Mouse (Mus musculus) heart, embryonic 10.5 days (tissue): ENCODE results near the gene Eml4. TPM values are rescaled to one million over a fixed set of nuclear protein-coding genes. Genes with fewer than 3 reads are reported as not detected.

Experiments
- DNase-seq: peaks from one replicate; pipeline ENCODE4 v3.0.0-alpha.2; 2017; ENCODE audit warnings: low spot score
- H3K27ac ChIP-seq: fragments of 300-500 bp; sonication (generic); 2 replicates; pipeline ENCODE4 v1.5.1; 2016; ENCODE audit warnings: mild to moderate bottlenecking
- H3K27me3 ChIP-seq: fragments of 300-500 bp; sonication (generic); 2 replicates; pipeline ENCODE4 v1.6.1; 2016; ENCODE audit warnings: mild to moderate bottlenecking; ENCODE audit not compliant: poor library complexity, insufficient read depth, severe bottlenecking
- H3K36me3 ChIP-seq: fragments of 300-500 bp; sonication (generic); 2 replicates; pipeline ENCODE4 v1.6.1; 2016; ENCODE audit warnings: mild to moderate bottlenecking, moderate library complexity
- H3K4me1 ChIP-seq: fragments of 300-500 bp; sonication (generic); 2 replicates; pipeline ENCODE4 v1.6.1; 2016; ENCODE audit warnings: mild to moderate bottlenecking
- H3K4me3 ChIP-seq: fragments of 300-500 bp; sonication (generic); 2 replicates; pipeline ENCODE4 v1.5.1; 2016; ENCODE audit warnings: mild to moderate bottlenecking, moderate library complexity
- H3K9me3 ChIP-seq: fragments of 300-500 bp; sonication (generic); 2 replicates; pipeline ENCODE4 v1.6.1; 2016; ENCODE audit warnings: mild to moderate bottlenecking, moderate library complexity
- WGBS: fragments of 180-500 bp; shearing (Covaris S2); methylation state at CpG from one replicate; pipeline ENCODE4 v1.1.7; 2016; 5-methylcytosine and 5-hydroxymethylcytosine counted together
- polyA plus RNA-seq: library from polyadenylated mRNA; unstranded; fragments of >200 nt; fragmentation: Nextera tagmentation; extraction: Ambion mirVana; gene quantifications from 2 replicates; pipeline ENCODE4 v1.2.1, GENCODE M21; 2016

The Eml4 gene
- polyA plus RNA-seq, 1 experiment from 2014 or later, result 37.3 TPM

DNA sequence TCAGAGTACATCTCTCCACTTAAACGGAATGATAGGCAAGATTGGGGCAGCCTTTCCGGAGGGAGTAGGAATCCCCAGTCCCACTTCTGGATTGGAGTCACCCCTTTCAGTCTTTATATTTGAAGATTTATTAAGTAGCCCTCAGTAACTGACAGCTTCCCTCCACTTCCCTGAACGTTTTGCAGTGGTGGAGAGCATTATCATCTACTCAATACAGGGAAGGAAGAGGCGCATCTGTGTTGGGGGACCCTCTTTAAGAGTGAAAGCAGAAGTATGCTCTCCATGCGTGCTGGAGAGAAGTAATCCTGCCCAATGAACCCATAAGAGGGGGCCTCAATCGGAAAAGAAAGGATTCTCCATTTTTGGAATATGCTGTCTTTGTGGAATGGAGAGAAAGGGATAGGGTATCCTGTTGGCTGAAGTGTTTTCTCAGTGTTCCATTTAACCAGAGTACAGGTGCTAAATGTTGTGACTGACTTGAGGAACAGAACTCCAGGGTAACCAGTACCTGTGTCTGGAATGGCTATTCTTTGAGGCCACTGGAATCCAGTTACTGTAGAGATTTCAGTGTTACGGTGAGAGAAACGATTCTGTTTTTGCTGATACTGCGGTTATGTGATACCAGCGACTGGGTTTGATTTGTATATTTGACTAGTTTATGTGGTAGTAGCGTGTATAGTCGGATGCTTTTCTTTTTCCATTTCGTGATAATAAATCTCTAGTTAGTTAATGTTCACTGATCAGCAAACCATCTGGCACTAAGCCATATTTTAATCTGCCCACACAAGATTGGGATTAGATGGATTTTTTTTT is 1.1 kb downstream of the Eml4 start:
- 8% methylated on average over 13 of the region's 13 CpGs for WGBS
- DNase-seq, result no peak
- no peaks in the 10 kb centered on the region for H3K9me3 ChIP-seq
- no peaks in the 10 kb centered on the region for H3K27me3 ChIP-seq
- H3K36me3 ChIP-seq, result no peaks in the 10 kb centered on the region
- H3K4me3 ChIP-seq, result peak overlapping the region; percentile 97
- peak overlapping the region; percentile 97 for H3K27ac ChIP-seq
- peaks cover 29% of the 10 kb centered on the region for H3K4me1 ChIP-seq

DNA sequence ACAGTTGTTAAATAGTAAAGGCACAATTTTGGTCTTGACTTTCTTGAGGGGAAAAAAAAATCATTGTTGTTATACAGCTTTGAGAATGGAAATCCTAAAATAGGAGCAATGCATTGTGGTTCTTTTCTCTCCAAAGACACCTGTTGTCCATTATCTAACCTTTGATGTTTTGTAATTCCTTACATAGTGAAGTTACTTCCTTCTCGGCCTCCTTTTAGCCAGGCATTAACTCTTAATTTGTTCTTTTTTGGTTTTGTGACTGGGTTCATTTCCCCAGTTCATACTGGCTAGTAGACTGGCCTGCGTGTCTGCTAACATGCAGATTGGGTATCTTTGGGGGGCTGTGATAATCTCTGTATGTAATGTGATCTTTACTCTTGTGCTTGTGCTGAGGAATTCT is 1.7 kb downstream of the Eml4 start:
- 7% methylated on average over 2 of the region's 2 CpGs for WGBS

DNA sequence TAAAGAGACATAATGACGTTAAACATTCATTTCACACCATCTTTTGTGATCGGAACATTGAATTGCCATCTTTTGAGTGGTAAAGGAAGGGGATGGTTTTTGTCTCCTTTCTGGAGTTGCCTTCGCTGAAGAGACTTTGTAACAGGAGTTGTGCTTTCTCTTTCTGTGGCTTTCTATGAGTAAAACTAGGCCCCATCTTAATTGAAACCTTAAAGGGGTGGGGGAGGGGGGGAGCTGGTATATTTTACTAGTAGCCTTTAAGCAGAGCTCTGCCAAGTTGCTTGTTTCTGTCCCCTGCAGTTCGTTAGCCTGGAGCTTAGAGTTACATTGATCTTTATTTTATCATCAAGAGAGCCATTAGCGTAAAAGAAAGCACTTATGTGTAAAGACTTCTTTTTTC is 2.3 kb downstream of the Eml4 start:
- Histone ChIP-seq H3K4me3 (peak overlapping the region; percentile 97), H3K4me1 (peaks cover 31% of the 10 kb centered on the region), H3K9me3 (no peaks in the 10 kb centered on the region), H3K36me3 (no peaks in the 10 kb centered on the region), H3K27ac (peak overlapping the region; percentile 62), H3K27me3 (no peaks in the 10 kb centered on the region)
- WGBS, result 18% methylated on average over 5 of the region's 5 CpGs
- no peak for DNase-seq

More for the DNA sequence above, 1.7 kb downstream of the Eml4 start:
- Histone ChIP-seq H3K4me1 (peaks cover 29% of the 10 kb centered on the region), H3K4me3 (peak overlapping the region; percentile 97), H3K9me3 (no peaks in the 10 kb centered on the region), H3K27ac (peak overlapping the region; percentile 62; the same call in 1 of the 2 replicates), H3K27me3 (no peaks in the 10 kb centered on the region), H3K36me3 (no peaks in the 10 kb centered on the region)
- no peak for DNase-seq

DNA sequence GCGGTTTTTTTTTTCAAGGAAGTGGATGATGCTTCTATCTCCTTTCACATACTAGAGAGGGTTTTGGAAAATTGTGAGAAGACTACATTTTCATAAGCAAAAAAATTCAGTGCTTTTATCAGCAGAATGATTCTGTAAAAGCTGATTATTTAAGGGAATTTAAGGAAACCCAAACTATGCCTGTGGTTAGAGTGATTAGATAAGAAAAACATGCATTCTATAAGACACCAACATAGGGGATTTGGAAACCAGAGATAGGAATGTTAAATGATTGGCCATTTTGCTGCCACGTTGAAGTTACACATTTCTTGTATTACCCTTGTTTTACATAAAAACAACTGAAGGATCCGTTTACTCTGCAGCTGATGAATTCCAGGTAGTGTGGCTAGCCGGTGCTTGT is 2.7 kb downstream of the Eml4 start:
- H3K27me3 ChIP-seq, result no peaks in the 10 kb centered on the region
- peak overlapping the region; percentile 97 for H3K4me3 ChIP-seq
- 30% methylated on average over 4 of the region's 4 CpGs for WGBS
- no peak for DNase-seq
- peaks cover 31% of the 10 kb centered on the region for H3K4me1 ChIP-seq
- no peaks in the 10 kb centered on the region for H3K36me3 ChIP-seq
- H3K27ac ChIP-seq, result peak overlapping the region; percentile 62; the same call in 1 of the 2 replicates
- H3K9me3 ChIP-seq, result no peaks in the 10 kb centered on the region

DNA sequence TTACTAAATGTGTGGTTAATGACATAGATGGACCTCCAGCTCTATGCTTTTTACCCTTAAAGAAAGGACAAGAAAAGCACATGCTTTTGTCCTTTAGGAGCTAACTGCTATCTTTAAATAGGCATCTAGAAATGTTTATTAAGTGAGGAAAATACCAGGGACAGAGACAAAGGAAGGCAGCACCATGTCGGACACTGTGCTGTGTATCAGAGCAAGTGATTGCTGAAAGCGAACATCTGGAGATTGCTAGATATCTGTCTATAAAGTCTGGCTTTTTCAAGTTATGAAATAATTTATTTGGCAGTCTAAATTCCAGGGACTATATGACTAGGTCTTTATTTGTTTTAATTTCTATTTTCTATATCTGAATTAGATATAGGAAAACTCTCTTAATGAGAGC is 4.8 kb downstream of the Eml4 start:
- Histone ChIP-seq H3K4me1 (peaks cover 37% of the 10 kb centered on the region), H3K27me3 (no peaks in the 10 kb centered on the region), H3K9me3 (no peaks in the 10 kb centered on the region), H3K27ac (no peak overlapping the region), H3K36me3 (0 out of 2 replicates have a peak, but pooled peaks cover 2% of the 10 kb centered on the region), H3K4me3 (no peak overlapping the region)
- 75% methylated on average over 2 of the region's 2 CpGs for WGBS
- no peak for DNase-seq

DNA sequence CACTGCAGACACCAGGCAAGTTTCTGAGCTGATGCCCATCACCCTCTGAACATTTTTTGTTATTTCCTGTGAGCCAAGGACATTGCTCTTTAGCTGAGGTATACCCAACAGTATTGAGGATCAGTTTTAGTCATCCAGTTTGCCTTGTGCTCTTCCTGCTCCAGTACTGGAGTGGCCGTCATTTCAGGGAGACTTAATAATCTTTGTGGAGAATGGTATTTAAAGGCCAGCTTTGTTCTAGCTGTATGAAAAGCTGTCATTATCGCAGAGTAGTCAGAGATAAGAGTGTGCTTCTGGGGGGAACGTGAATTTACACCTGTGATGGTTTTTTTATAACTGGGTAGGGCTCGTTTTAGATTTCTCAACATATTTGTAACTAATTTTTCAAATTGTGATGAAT is 9.2 kb downstream of the Eml4 start:
- Histone ChIP-seq H3K27ac (no peak overlapping the region), H3K36me3 (0 out of 2 replicates have a peak, but pooled peaks cover 2% of the 10 kb centered on the region), H3K4me1 (peaks cover 47% of the 10 kb centered on the region), H3K4me3 (no peak overlapping the region), H3K27me3 (no peaks in the 10 kb centered on the region), H3K9me3 (no peaks in the 10 kb centered on the region)
- WGBS, result 65% methylated on average over 4 of the region's 4 CpGs
- DNase-seq, result no peak

DNA sequence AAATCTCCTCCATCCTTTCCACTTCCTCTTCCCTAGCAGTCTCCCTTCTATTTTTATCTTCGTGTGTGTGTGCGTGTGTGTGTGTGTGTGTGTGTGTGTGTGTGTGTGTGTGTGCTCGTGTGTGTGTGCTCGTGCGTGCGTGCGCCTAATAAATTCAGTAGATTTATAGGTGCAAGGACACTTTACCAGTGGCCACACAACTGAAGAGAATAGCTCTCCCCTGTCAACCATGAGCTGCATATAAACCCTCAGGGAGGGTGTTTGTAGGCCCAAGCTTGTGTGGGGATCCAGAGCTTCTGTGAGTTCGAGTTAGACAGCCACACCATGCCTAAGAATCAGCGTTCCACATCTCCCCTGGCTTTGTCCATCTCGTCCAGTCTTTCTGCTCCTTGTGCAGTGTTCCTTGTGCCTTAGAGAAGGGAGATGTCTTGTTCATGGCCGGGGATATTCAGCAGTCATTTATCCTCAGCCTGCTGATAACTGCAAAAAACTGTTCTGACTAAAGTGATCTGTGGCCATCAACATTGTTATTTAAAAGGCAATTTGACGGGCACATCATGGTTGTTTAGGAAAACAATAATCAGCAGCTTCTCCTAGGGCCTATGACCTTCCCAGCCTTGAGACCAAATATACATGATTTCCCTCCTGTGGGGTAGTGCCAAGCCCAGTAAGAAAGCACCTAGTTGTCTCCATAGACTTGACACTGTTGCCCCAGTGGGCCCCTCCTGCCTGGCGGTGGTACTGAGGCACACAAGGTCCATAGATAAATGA is 10.2 kb downstream of the Eml4 start:
- H3K9me3 ChIP-seq, result no peaks in the 10 kb centered on the region
- no peaks in the 10 kb centered on the region for H3K27me3 ChIP-seq
- no peak overlapping the region for H3K4me3 ChIP-seq
- no peak for DNase-seq
- 86% methylated on average over 13 of the region's 13 CpGs for WGBS
- H3K27ac ChIP-seq, result no peak overlapping the region
- H3K4me1 ChIP-seq, result peaks cover 52% of the 10 kb centered on the region
- H3K36me3 ChIP-seq, result 0 out of 2 replicates have a peak, but pooled peaks cover 2% of the 10 kb centered on the region

DNA sequence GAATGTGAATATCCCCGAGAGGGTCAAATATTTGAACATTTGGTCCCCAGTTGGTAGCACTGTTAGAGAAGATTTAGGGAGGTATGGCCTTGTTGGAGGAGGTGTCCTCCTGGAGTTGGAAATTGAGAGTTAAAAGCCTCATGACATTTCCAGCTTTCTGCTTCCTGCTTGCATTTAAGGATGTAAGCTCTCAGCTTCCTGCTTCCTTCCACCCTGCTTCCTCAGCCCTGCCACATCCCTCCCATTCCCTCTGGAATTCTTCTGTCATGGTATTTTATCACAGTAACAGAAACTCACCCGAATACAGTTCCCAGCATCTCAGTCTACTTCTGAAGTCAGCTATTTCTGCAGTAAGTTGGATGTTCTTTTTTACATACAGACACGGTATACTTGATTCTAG is 12.3 kb downstream of the Eml4 start:
- no peaks in the 10 kb centered on the region for H3K27me3 ChIP-seq
- no peaks in the 10 kb centered on the region for H3K9me3 ChIP-seq
- 57% methylated on average over 3 of the region's 3 CpGs for WGBS
- H3K27ac ChIP-seq, result no peak overlapping the region
- H3K4me3 ChIP-seq, result no peak overlapping the region
- DNase-seq, result no peak
- 0 out of 2 replicates have a peak, but pooled peaks cover 2% of the 10 kb centered on the region for H3K36me3 ChIP-seq
- peaks cover 61% of the 10 kb centered on the region for H3K4me1 ChIP-seq

DNA sequence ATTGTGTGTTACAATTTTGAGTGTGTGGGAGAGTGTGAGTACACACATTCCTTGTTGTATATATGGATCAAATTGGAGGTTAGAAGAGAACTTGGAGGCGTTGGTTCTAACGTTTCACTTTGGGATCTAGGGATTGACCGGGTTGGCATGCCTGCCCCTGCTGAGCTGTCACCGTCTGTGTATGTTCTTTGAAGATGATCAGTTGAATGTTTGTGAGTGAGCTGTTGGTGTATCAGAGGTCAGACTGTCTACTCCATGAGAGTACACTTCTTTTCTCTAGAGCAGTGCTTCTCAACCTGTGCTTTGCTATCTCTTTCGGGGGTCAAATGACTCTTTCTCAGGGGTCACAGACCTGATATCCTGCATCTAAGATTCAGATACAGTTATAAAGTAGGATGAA is 13.6 kb downstream of the Eml4 start:
- DNase-seq, result no peak
- WGBS, result 68% methylated on average over 5 of the region's 5 CpGs
- H3K4me1 ChIP-seq, result peaks cover 61% of the 10 kb centered on the region
- H3K36me3 ChIP-seq, result 0 out of 2 replicates have a peak, but pooled peaks cover 2% of the 10 kb centered on the region
- H3K27me3 ChIP-seq, result no peaks in the 10 kb centered on the region
- H3K9me3 ChIP-seq, result no peaks in the 10 kb centered on the region
- H3K4me3 ChIP-seq, result no peak overlapping the region
- H3K27ac ChIP-seq, result no peak overlapping the region

DNA sequence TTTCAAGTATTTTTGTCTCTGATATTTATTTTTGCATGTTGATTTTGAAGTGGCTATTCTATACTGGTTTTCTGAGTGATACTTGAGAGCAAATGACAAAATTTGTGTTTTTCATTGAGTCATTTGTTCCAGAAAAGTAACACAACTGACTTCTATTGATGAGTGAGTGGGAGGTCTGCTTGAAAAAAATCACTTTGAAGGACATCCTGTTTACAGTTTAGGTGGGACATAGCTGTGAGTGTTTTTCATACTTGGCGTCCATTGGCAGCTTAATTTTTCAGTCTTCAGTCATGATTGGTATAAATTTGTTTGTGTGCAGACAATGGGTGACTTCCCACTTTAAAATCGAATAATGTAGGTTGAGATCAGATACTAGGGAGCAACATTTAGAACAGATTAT is 14.4 kb downstream of the Eml4 start:
- Histone ChIP-seq H3K27me3 (no peaks in the 10 kb centered on the region), H3K36me3 (no peaks in the 10 kb centered on the region), H3K4me1 (peaks cover 55% of the 10 kb centered on the region), H3K4me3 (no peak overlapping the region), H3K9me3 (no peaks in the 10 kb centered on the region), H3K27ac (no peak overlapping the region)
- WGBS, result 71% methylated on average over 2 of the region's 2 CpGs
- no peak for DNase-seq

DNA sequence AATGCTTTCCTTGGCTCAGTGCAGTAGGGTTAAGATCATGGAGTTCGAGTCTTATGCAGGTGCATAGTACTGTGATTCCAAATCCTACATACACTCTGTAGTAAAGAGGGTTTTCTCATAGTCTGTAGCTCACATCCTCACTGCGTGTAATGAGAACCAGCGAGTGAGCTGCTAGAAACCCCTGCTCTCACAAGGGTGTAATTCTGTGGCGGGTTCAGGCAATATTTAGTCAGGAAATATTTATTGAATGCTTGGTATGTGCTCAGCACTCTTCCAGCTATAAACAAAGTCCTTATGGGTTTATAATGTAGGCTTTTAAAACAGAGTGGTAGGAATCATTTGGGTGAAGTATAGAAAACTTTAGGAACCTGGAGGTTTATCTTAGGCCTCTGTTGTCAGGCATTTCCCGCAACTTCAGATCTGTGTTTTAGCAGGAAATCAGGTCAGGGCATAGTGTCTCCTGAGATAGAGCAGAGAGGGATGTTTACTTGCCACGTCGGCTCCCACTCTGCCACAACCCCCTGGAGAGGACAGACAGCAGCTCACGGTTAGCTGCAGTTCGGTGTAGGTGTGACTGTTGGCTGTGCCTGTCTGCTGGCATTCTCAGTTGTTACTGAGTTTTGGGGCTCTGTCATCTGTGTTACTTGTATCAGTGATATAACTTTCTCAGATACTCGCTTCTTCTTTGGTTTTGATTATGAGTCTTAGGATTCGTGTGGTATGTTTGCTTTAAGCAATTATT is 15.1 kb downstream of the Eml4 start:
- H3K27me3 ChIP-seq, result no peaks in the 10 kb centered on the region
- H3K4me3 ChIP-seq, result no peak overlapping the region
- no peaks in the 10 kb centered on the region for H3K36me3 ChIP-seq
- H3K9me3 ChIP-seq, result no peaks in the 10 kb centered on the region
- 0 out of 2 replicates have a peak overlapping the region, but pooled peaks have one; percentile 8 for H3K27ac ChIP-seq
- H3K4me1 ChIP-seq, result peaks cover 48% of the 10 kb centered on the region
- DNase-seq, result no peak
- WGBS, result 29% methylated on average over 11 of the region's 11 CpGs

DNA sequence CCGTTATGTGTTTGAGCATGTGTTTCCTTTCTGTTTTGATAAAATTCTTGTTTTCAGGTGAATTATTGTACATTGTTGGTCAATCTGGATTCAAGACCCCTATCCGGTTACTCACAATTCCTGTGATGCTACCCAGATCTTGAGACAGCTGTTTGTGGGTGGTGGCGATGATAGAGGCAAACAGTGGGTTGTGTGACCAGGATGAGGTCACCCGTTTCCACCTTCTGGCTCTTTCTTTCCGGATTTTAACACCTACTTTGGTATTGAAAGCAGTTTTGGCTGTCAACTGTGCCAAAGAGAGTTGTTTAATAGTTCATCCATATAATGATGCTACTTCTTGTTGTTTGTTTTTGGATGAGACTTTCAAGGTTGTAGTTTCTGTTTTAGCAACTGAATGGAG is 16.7 kb downstream of the Eml4 start:
- H3K4me3 ChIP-seq, result no peak overlapping the region
- 67% methylated on average over 5 of the region's 5 CpGs for WGBS
- no peak overlapping the region for H3K27ac ChIP-seq
- peaks cover 32% of the 10 kb centered on the region for H3K4me1 ChIP-seq
- H3K36me3 ChIP-seq, result 0 out of 2 replicates have a peak, but pooled peaks cover 4% of the 10 kb centered on the region
- DNase-seq, result no peak
- H3K27me3 ChIP-seq, result no peaks in the 10 kb centered on the region
- H3K9me3 ChIP-seq, result no peaks in the 10 kb centered on the region
